Mouse (Mus musculus) intestine, embryonic 16.5 days (tissue): ENCODE measurements around the gene Fnbp1. TPM values are rescaled to one million over a fixed set of nuclear protein-coding genes. Genes with fewer than 3 reads are reported as not detected.

Experiments
- ATAC-seq: fragments of 200-750 bp; cut with Nextera tagmentation; 2 replicates; pipeline ENCODE4 v1.8.0; 2017; ENCODE audit warnings: moderate TSS enrichment, moderate library complexity
- H3K27ac ChIP-seq: fragments of 300-500 bp; sonication (generic); 2 replicates; pipeline ENCODE4 v1.5.1; 2014; ENCODE audit warnings: mild to moderate bottlenecking, low read length
- H3K27me3 ChIP-seq: fragments of 300-500 bp; sonication (generic); replicated peaks from 2 replicates; pipeline ENCODE4 v1.6.1; 2014; ENCODE audit warnings: low read length, control low read depth, mixed read lengths; ENCODE audit not compliant: control insufficient read depth, insufficient read depth
- H3K36me3 ChIP-seq: fragments of 300-500 bp; sonication (generic); 2 replicates; pipeline ENCODE4 v1.6.1; 2014; ENCODE audit warnings: low read length, control low read depth; ENCODE audit not compliant: control insufficient read depth, insufficient read depth
- H3K4me1 ChIP-seq: fragments of 300-500 bp; sonication (generic); 2 replicates; pipeline ENCODE4 v1.6.1; 2014; ENCODE audit warnings: low read length, control low read depth, mixed read lengths; ENCODE audit not compliant: control insufficient read depth, insufficient read depth
- H3K4me2 ChIP-seq: fragments of 300-500 bp; sonication (generic); 2 replicates; pipeline ENCODE4 v1.6.1; 2014; ENCODE audit warnings: low read depth, low read length, control low read depth
- H3K4me3 ChIP-seq: fragments of 300-500 bp; sonication (generic); 2 replicates; pipeline ENCODE4 v1.5.1; 2014; ENCODE audit warnings: mild to moderate bottlenecking, low read length
- H3K9ac ChIP-seq: fragments of 300-500 bp; sonication (generic); 2 replicates; pipeline ENCODE4 v1.6.1; 2014; ENCODE audit warnings: low read depth, low read length
- H3K9me3 ChIP-seq: fragments of 300-500 bp; sonication (generic); 2 replicates; pipeline ENCODE4 v1.6.1; 2016; ENCODE audit warnings: low read length, control low read depth; ENCODE audit not compliant: control insufficient read depth
- WGBS: fragments of 180-500 bp; shearing (Covaris S2); extraction: QIAGEN DNeasy Blood & Tissue Kit; methylation state at CpG from one replicate; pipeline ENCODE4 v1.1.7; 2014; 5-methylcytosine and 5-hydroxymethylcytosine counted together
- polyA plus RNA-seq: library from polyadenylated mRNA; unstranded; fragments of >200 nt; fragmentation: Nextera tagmentation; extraction: Ambion mirVana; gene quantifications from 2 replicates; pipeline ENCODE4 v1.2.1, GENCODE M21; 2015

The Fnbp1 gene
- polyA plus RNA-seq, 1 experiment from 2014 or later, result 21.1 TPM

- ATAC-seq, result peak; percentile 85
- Histone ChIP-seq H3K4me2 (no peak overlapping the region), H3K27ac (0 out of 2 replicates have a peak overlapping the region, but pooled peaks have one; percentile 17), H3K9ac (no peak overlapping the region), H3K4me3 (no peak overlapping the region), H3K27me3 (no peaks in the 10 kb centered on the region), H3K4me1 (peaks cover 20% of the 10 kb centered on the region), H3K36me3 (no peaks in the 10 kb centered on the region), H3K9me3 (no peaks in the 10 kb centered on the region)
- 69% methylated on average over 10 of the region's 10 CpGs for WGBS
These were observed 18.5 kb upstream of the Fnbp1 start for GRCm38 (mm10) chr2:31160147-31160920.

- H3K9me3 ChIP-seq, result no peaks in the 10 kb centered on the region
- H3K4me3 ChIP-seq, result no peak overlapping the region
- H3K36me3 ChIP-seq, result no peaks in the 10 kb centered on the region
- no peak overlapping the region for H3K4me2 ChIP-seq
- 89% methylated on average over 3 of the region's 3 CpGs for WGBS
- H3K27me3 ChIP-seq, result no peaks in the 10 kb centered on the region
- H3K4me1 ChIP-seq, result peaks cover 19% of the 10 kb centered on the region
- H3K27ac ChIP-seq, result no peak overlapping the region
- ATAC-seq, result no peak
- H3K9ac ChIP-seq, result 0 out of 2 replicates have a peak overlapping the region, but pooled peaks have one; percentile 14
These were observed 15.0 kb upstream of the Fnbp1 start for GRCm38 (mm10) chr2:31156846-31157245.

GRCm38 (mm10) chr2:31151892-31152812 lies 10.3 kb upstream of the Fnbp1 start, which contains the start of gene Gpr107:
Gene Gpr107 (plus strand): TSS chr2:31152316.
- Histone ChIP-seq H3K27ac (peak within 1 kb of the TSS; percentile 76), H3K4me3 (peak within 1 kb of the TSS; percentile 88), H3K4me1 (peaks cover 14% of the 10 kb centered on the region), H3K9me3 (no peaks in the 10 kb centered on the region), H3K27me3 (no peaks in the 10 kb centered on the region), H3K36me3 (0 out of 2 replicates have a peak, but pooled peaks cover 3% of the 10 kb centered on the region), H3K9ac (peak within 1 kb of the TSS; percentile 89), H3K4me2 (peak within 1 kb of the TSS; percentile 73)
- peak; percentile 92 for ATAC-seq
- WGBS, result under 1% methylated on average over 53 of the region's 53 CpGs

- ATAC-seq, result no peak
- H3K27ac ChIP-seq, result no peak overlapping the region
- H3K4me3 ChIP-seq, result no peak overlapping the region
These were observed 9.0 kb upstream of the Fnbp1 start for GRCm38 (mm10) chr2:31150762-31151161.

GRCm38 (mm10) chr2:31147054-31147453 lies 5.2 kb upstream of the Fnbp1 start:
- H3K4me1 ChIP-seq, result 0 out of 2 replicates have a peak, but pooled peaks cover 3% of the 10 kb centered on the region
- H3K4me2 ChIP-seq, result no peak overlapping the region
- 0 out of 2 replicates have a peak, but pooled peaks cover 3% of the 10 kb centered on the region for H3K36me3 ChIP-seq
- H3K27ac ChIP-seq, result no peak overlapping the region
- WGBS, result 85% methylated on average over 7 of the region's 7 CpGs
- H3K4me3 ChIP-seq, result no peak overlapping the region
- H3K9ac ChIP-seq, result no peak overlapping the region
- no peak for ATAC-seq
- no peaks in the 10 kb centered on the region for H3K9me3 ChIP-seq
- H3K27me3 ChIP-seq, result no peaks in the 10 kb centered on the region

More at GRCm38 (mm10) chr2:31150762-31151161, 9.0 kb upstream of the Fnbp1 start:
- Histone ChIP-seq H3K36me3 (0 out of 2 replicates have a peak, but pooled peaks cover 3% of the 10 kb centered on the region), H3K27me3 (no peaks in the 10 kb centered on the region), H3K9ac (no peak overlapping the region), H3K4me1 (peaks cover 14% of the 10 kb centered on the region), H3K9me3 (no peaks in the 10 kb centered on the region), H3K4me2 (no peak overlapping the region)

GRCm38 (mm10) chr2:31144901-31145300 lies 3.1 kb upstream of the Fnbp1 start:
- H3K9ac ChIP-seq, result no peak overlapping the region
- ATAC-seq, result no peak
- WGBS, result 84% methylated on average over 1 of the region's 1 CpGs
- H3K4me2 ChIP-seq, result no peak overlapping the region
- H3K4me1 ChIP-seq, result peaks cover 7% of the 10 kb centered on the region
- H3K27me3 ChIP-seq, result no peaks in the 10 kb centered on the region
- no peak overlapping the region for H3K4me3 ChIP-seq
- no peak overlapping the region for H3K27ac ChIP-seq
- no peaks in the 10 kb centered on the region for H3K9me3 ChIP-seq
- H3K36me3 ChIP-seq, result no peaks in the 10 kb centered on the region

- ATAC-seq, result no peak
- 72% methylated on average over 16 of the region's 16 CpGs for WGBS
- no peak overlapping the region for H3K9ac ChIP-seq
These were observed 2.2 kb upstream of the Fnbp1 start for GRCm38 (mm10) chr2:31143768-31144695.

GRCm38 (mm10) chr2:31143326-31143725 lies 1.5 kb upstream of the Fnbp1 start:
- Histone ChIP-seq H3K4me1 (peaks cover 11% of the 10 kb centered on the region), H3K4me2 (no peak overlapping the region), H3K9ac (no peak overlapping the region), H3K27me3 (no peaks in the 10 kb centered on the region), H3K27ac (peak overlapping the region; percentile 3), H3K9me3 (no peaks in the 10 kb centered on the region), H3K36me3 (no peaks in the 10 kb centered on the region), H3K4me3 (no peak overlapping the region)
- WGBS, result 60% methylated on average over 6 of the region's 6 CpGs
- ATAC-seq, result no peak

More at GRCm38 (mm10) chr2:31143768-31144695, 2.2 kb upstream of the Fnbp1 start:
- Histone ChIP-seq H3K36me3 (no peaks in the 10 kb centered on the region), H3K4me1 (peaks cover 8% of the 10 kb centered on the region), H3K4me2 (no peak overlapping the region), H3K27me3 (no peaks in the 10 kb centered on the region), H3K9me3 (no peaks in the 10 kb centered on the region), H3K27ac (peak overlapping the region; percentile 3), H3K4me3 (no peak overlapping the region)
